Mouse (Mus musculus): ENCODE data around the gene Arl9.
"Not testable (repeated sequence)": the region's sequence is repeated elsewhere in the genome, so short reads cannot be mapped to it uniquely, and the experiment has no call there.

Arl9 gene

DNA sequence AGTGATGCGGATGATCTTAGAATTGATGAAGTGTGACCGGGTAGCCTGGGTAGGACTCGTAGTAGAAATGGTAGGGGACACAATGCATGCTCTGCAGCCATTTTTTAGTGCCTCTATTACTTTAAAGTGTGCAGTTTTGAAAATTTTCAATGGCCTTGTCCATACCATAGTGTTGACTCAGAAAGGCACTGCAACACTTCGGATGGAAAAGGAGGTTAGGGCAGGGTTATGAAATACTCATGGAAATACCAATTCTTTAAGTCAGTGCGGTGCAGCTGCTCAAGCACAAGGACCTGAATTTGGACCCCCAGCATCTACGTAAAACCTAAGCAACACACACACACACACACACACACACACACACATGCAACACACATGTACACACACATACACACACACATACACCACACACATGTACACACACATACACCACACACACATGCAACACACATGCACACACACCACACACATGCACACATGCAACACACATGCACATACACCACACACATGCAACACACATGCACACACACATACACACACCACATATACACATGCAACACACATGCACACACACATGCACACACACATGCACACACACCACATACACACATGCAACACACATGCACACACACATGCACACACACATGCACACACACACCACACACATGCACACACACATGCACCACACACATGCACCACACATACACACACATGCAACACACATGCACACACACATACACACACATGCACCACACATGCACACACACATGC lies at the start of gene Arl9:
Arl9 (plus strand) TSS at position 5 of the 771 bp plus-strand sequence.
- DNase-seq = no peak

GRCm38 (mm10) chr5:76954271-76954900 lies 49.5 kb upstream of the Arl9 start:
- DNase-seq = no peak

DNA sequence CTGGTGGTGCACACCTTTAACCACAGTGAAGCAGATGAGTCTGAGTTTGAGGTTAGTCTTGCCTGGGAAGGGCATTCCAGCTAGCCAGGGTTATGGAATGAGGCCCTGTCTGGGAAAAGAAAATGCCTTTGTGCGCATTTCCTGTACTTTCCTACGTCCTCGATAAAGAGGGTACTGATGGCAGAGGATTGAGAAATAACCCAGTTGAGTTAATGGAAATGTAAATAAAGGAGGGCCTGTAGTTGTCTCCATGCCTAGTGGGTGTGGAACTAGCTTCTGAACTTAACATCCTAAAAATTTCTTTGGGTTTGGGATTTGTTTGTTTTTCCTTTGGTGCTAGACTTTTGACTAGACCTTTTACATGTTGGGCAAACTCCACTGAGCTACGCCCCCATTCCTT lies 48.4 kb upstream of the Arl9 start:
- DNase-seq = no peak

GRCm38 (mm10) chr5:76957954-76958353 lies 45.9 kb upstream of the Arl9 start:
- no peak for DNase-seq

DNA sequence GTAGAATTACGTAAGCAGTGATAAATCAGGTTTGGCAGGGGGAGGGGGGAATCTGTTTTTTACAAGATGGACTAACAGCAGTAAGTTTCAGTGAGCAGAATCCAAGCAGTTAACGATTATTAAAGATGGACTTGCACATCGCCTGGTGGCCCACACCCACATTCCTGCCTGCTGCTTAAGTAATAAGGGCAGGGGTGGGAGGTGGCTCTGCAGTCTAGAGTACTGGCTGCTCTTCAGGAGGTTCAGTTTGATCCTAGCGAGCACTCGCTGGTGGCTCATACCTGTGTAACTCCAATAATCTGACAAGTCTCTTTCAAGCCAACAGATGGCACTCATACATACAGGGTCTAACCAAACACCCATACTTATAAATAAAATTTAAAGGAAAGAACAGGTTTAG lies 44.3 kb upstream of the Arl9 start:
- no peak for DNase-seq

DNA sequence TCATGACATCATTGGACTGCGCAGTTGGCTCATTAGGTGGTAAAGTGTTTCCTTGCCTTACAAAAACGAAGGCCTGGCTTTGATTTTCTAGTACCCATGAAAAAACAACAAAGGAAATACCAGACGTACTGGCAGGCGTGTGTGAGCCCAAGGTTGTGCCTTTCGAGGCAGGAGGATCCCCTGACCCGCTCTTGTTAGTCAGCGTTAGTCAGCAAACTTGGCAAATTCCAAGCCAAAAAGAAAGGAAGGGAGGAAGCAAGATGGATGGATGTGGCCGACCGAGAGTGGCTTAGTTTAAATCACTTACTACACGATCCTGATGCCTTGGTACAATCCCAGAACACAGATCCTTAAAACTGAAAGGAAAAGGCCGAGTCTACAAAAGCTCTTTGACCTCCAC lies 41.3 kb upstream of the Arl9 start:
- no peak for DNase-seq

DNA sequence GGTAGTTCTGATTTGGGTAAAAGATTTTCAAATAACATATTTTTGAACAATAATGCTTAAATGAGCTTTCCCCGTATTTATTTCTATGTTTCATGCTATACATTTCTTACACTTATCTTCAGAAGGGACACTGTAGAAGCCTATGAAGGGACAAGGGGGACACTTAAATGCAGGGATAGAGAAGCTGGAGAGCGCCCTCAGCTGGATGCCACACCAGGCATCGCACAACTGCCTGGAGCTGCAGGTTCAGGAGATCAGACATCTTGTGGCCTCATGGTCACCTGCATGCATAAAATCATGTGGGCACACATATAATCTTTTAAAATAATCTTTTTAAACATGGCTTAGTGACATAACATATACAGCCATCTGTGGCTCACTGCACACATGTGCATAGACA lies 39.2 kb upstream of the Arl9 start:
- DNase-seq = no peak

DNA sequence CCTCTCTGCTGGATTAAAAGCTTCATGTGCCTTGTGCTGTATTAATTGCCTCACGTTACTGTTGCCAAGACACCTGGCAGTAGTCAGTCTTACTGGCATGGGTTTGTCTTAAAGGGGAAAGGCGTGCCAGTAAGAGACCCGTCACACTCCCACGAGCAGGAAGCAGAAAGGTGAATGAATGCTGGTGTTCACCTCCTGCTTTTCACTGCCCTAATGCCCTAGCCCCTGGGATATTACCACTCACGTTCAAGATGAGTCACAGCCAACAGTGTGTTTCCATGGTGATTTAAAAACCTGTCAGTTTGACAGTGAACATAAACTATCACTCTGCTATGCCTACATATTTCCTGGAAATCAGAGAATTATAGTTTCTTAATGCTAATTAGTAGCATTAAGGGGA lies 34.6 kb upstream of the Arl9 start:
- no peak for DNase-seq

DNA sequence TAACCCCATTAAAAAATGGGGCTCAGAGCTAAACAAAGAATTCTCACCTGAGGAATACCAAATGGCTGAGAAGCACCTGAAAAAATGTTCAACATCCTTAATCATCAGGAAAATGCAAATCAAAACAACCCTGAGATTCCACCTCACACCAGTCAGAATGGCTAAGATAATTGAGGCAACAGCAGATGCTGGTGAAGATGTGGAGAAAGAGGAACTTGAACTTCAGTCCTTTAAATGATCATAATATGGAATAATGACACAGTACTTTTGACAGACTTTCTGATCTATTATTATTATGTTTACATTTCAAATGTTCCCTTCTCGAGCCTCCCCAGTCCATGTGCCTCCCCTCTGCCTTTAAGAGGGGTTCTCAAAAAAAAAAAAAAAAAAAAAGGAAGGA lies 32.7 kb upstream of the Arl9 start:
- DNase-seq = not testable (repeated sequence)

- no peak for DNase-seq
Observed at GRCm38 (mm10) chr5:76973488-76973887, 30.4 kb upstream of the Arl9 start.

- no peak for DNase-seq
Observed at GRCm38 (mm10) chr5:76974207-76974553, 29.7 kb upstream of the Arl9 start.

- DNase-seq = peak; percentile 87
Observed at GRCm38 (mm10) chr5:76974554-76975285, 29.1 kb upstream of the Arl9 start, which contains the start of gene Srp72. TSS of gene Srp72 (plus strand) at chr5:76974683.

- no peak for DNase-seq
Observed at GRCm38 (mm10) chr5:76975736-76976135, 28.1 kb upstream of the Arl9 start.

DNA sequence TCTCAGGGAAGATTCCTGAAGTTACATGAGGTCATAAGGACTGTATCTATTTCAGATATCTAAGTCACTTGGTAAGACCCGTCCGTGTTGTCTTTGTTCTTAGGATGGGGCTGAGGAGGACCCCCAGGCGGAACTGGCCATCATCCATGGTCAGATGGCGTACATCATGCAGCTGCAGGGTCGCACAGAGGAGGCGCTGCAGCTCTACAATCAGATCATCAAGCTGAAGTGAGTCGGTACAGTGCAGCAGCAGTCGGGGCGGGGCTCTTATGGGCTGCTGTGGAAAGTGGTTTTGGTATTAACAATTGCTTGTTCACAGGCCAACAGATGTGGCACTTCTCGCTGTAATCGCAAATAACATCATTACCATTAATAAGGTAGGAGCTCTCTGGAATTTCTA lies 19.8 kb upstream of the Arl9 start:
- DNase-seq = no peak

GRCm38 (mm10) chr5:76990789-76991188 lies 13.1 kb upstream of the Arl9 start:
- peak; percentile 28 for DNase-seq

- no peak for DNase-seq
Observed at GRCm38 (mm10) chr5:76993174-76993814, 10.6 kb upstream of the Arl9 start.

- DNase-seq = no peak
Observed at GRCm38 (mm10) chr5:76998416-76998815, 5.4 kb upstream of the Arl9 start.

GRCm38 (mm10) chr5:77001192-77001591 lies 2.7 kb upstream of the Arl9 start:
- DNase-seq = no peak

DNA sequence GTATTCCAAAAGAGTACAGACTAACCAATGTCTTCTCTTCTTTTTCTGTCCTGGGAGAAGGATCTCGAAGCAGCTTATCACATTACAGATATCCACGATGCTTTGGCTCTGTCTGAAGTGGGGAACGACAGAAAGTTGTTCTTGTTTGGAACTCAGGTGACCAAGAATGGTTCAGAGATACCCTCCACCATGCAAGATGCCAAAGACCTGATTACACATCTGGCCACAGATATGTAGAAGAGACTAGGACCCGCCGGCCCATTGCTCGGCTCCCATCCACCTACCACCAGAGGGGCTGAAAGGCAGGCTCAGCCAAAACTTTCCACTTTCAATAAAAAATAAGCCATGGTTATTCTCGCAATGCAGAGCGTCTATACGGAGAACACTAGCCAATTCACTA lies 6.5 kb downstream of the Arl9 start:
- no peak for DNase-seq

- no peak for DNase-seq
Observed at GRCm38 (mm10) chr5:77011082-77011481, 7.2 kb downstream of the Arl9 start.

DNA sequence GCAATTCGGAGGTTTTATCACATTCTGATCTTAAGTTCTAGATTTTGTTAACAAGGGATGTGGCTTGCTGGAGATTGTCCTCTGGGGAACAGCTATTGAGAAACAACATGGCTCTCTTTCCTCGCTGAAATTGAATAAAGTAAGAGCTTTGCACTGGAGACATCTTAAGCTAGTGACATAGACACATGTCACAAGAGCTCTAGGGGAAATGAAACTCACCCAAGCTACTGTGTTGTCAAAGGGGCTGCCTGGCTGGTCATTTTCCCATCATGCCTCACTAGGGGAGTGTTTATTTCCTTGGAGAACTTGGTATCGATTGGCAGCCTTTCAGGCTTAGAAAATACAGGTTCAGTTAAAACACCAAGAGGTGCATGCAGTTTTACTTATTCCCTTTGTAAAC lies 9.3 kb downstream of the Arl9 start:
- no peak for DNase-seq

DNA sequence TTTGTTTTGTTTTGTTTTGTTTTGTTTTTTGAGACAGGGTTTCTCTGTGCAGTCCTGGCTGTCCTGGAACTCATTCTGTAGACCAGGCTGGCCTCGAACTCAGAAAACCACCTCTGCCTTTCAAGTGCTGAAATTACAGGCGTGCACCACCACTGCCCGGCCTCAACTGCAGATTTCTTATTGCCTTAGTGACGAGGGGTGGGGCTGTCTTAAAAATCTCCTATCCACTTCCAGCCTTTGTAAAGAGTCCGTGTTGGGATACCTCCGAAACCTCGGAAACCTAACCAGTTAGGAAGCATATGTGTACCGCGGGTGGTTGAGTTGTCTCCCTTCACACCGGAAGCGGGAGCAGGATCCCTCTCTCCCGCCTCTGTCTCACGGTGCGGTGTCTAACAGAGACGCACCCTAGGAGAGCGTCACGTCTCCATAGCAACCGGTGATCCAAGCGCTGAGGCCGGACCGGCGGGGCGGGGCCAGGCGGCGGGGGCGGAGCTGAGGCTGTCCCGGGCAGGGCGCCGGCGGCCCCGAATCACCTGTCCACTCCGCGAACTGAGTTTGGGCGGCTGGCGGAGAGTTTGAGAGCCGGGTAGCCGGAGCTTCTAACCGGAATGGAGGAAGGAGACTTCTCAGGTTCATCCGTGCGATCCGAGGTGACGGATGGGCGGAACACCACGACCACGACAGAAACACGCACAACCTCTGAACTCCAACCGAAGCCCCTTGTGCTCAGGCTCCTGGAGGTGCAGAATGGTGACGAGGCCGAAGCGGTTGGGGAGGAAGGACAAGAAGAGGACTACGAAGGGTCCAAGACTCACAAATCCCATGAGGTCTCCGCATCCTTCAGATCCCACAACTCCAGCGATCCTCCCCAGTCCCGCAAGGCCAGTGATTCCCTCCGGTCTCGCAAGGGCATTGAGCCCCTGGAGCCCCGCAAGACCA lies 12.0 kb downstream of the Arl9 start, which contains the start of gene Thegl:
Thegl (plus strand) TSS at position 480 of the 939 bp plus-strand sequence.
- DNase-seq = peak; percentile 81
